Mouse (Mus musculus) limb, embryonic 14.5 days (tissue): ENCODE results near the gene Coq2. TPM values are rescaled to one million over a fixed set of nuclear protein-coding genes. Genes with fewer than 3 reads are reported as not detected.

Experiments used
- ATAC-seq: fragments of 200-750 bp; cut with Nextera tagmentation; 2 replicates; pipeline ENCODE4 v1.8.0; 2017; ENCODE audit warnings: low read depth, moderate number of reproducible peaks, moderate TSS enrichment; ENCODE audit not compliant: low FRiP score
- DNase-seq: peaks from one replicate; pipeline ENCODE4 v3.0.0-alpha.2; 2015; ENCODE audit warnings: low spot score
- H3K27ac ChIP-seq: fragments of 300-500 bp; sonication (generic); replicated peaks from 2 replicates; pipeline ENCODE4 v1.5.1; 2014; ENCODE audit warnings: low read depth, mild to moderate bottlenecking, low read length, moderate library complexity, mixed read lengths
- H3K27me3 ChIP-seq: fragments of 300-500 bp; sonication (generic); 2 replicates; pipeline ENCODE4 v1.6.1; 2014; ENCODE audit warnings: low read length, mixed read lengths; ENCODE audit not compliant: control insufficient read depth, insufficient read depth
- H3K36me3 ChIP-seq: fragments of 300-500 bp; sonication (generic); 2 replicates; pipeline ENCODE4 v1.6.1; 2014; ENCODE audit warnings: mild to moderate bottlenecking, low read length, moderate library complexity, mixed read lengths; ENCODE audit not compliant: control insufficient read depth, insufficient read depth
- H3K4me1 ChIP-seq: fragments of 300-500 bp; sonication (generic); 2 replicates; pipeline ENCODE4 v1.6.1; 2014; ENCODE audit warnings: antibody characterized with exemption, low read length, mixed read lengths; ENCODE audit not compliant: control insufficient read depth, insufficient read depth
- H3K4me2 ChIP-seq: fragments of 300-500 bp; sonication (generic); replicated peaks from 2 replicates; pipeline ENCODE4 v1.6.1; 2014; ENCODE audit warnings: low read depth, mild to moderate bottlenecking, low read length, moderate library complexity; ENCODE audit not compliant: severe bottlenecking
- H3K4me3 ChIP-seq: fragments of 300-500 bp; sonication (generic); replicated peaks from 2 replicates; pipeline ENCODE4 v1.5.1; 2014; ENCODE audit warnings: low read length
- H3K9ac ChIP-seq: fragments of 300-500 bp; sonication (generic); 2 replicates; pipeline ENCODE4 v1.6.1; 2014; ENCODE audit warnings: mild to moderate bottlenecking, low read depth, low read length, moderate library complexity; ENCODE audit not compliant: severe bottlenecking
- H3K9me3 ChIP-seq: fragments of 300-500 bp; sonication (generic); 2 replicates; pipeline ENCODE4 v1.6.1; 2016; ENCODE audit warnings: low read length; ENCODE audit not compliant: control insufficient read depth
- POLR2A ChIP-seq: fragments of 200-500 bp; IDR thresholded peaks from 2 replicates; pipeline ENCODE4 v1.8.0; 2012; ENCODE audit warnings: inconsistent platforms, mild to moderate bottlenecking, moderate library complexity, borderline replicate concordance; ENCODE audit not compliant: insufficient read depth, insufficient read length; ENCODE audit errors: extremely low read depth
- WGBS: fragments of 180-500 bp; shearing (Covaris S2); extraction: QIAGEN DNeasy Blood & Tissue Kit; methylation state at CpG from one replicate; pipeline ENCODE4 v1.1.7; 2014; 5-methylcytosine and 5-hydroxymethylcytosine counted together
- polyA plus RNA-seq, 2 experiments: library from polyadenylated mRNA; depleted of rRNA in 1 of 2; stranded (reverse) in 1 of 2; unstranded in 1 of 2; fragments of >200 nt; fragmentation: Nextera tagmentation in 1 of 2; extraction: Ambion mirVana in 1 of 2; gene quantifications; 2 replicates each; pipeline versions ENCODE4 v1.2.1 to v1.2.3; 2012 to 2014

The Coq2 gene
- polyA plus RNA-seq, 2 experiments, result 56.2 to 91.2 TPM

GRCm38 (mm10) chr5:100648046-100648445 lies 26.9 kb downstream of the Coq2 start:
- Histone ChIP-seq H3K4me1 (no peaks in the 10 kb centered on the region), H3K27ac (no peak overlapping the region), H3K4me3 (no peak overlapping the region), H3K4me2 (no peak overlapping the region), H3K9ac (no peak overlapping the region), H3K36me3 (no peaks in the 10 kb centered on the region), H3K27me3 (no peaks in the 10 kb centered on the region), H3K9me3 (no peaks in the 10 kb centered on the region)
- ATAC-seq (no peak), DNase-seq (no peak)
- TF ChIP-seq POLR2A, result no peak
- WGBS, result 63% methylated on average over 10 of the region's 10 CpGs

DNA sequence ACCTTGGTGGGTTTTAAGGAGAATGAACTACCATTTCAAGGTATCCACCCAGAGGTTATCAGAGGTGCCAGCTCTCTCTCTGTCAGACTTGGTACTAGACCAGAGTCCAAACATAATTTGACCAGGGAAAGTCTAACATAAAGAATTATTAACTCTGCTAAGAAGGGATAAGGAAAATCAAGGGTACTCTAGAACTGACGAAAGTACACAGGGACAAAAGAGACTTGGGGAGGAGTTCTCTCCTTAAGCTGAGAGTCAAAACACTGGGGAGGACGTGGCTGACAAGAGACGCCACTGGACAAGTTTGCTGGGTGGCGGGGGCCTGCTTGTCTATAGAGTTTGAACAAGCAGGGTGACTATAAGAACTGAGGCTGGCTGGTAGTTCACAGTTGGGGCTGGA lies 28.4 kb downstream of the Coq2 start:
- no peaks in the 10 kb centered on the region for H3K27me3 ChIP-seq
- no peak for TF ChIP-seq POLR2A
- H3K36me3 ChIP-seq, result no peaks in the 10 kb centered on the region
- DNase-seq, result no peak
- no peaks in the 10 kb centered on the region for H3K9me3 ChIP-seq
- no peak for ATAC-seq
- no peak overlapping the region for H3K4me2 ChIP-seq
- H3K4me3 ChIP-seq, result no peak overlapping the region
- H3K4me1 ChIP-seq, result no peaks in the 10 kb centered on the region
- H3K27ac ChIP-seq, result no peak overlapping the region
- 81% methylated on average over 4 of the region's 4 CpGs for WGBS
- no peak overlapping the region for H3K9ac ChIP-seq

DNA sequence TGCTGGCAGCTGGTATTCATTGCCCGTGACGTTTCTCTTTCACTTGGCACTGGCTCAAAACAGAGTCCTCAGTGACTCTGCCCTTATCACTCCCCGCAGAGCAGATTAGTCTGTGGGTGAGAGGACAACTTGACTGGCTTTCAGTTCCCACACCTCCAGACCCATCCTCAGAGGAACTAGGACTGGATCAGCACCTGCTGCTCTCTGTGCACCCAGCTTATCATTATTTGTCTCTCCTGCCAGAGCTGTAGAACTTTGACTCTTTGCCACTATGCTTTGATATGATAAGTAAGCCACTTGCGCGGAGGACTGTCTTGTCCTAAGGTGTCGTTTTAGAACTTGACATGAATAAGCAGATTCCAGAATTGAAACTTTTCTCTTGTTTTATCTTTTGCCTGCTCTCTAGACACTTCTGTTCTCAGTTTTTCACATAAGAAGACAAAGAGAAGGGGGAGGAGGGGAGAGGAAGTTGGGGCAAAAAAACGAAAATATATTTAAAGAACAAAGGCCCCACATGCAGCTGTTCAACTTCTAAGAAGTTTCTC lies 30.9 kb downstream of the Coq2 start:
- no peaks in the 10 kb centered on the region for H3K9me3 ChIP-seq

DNA sequence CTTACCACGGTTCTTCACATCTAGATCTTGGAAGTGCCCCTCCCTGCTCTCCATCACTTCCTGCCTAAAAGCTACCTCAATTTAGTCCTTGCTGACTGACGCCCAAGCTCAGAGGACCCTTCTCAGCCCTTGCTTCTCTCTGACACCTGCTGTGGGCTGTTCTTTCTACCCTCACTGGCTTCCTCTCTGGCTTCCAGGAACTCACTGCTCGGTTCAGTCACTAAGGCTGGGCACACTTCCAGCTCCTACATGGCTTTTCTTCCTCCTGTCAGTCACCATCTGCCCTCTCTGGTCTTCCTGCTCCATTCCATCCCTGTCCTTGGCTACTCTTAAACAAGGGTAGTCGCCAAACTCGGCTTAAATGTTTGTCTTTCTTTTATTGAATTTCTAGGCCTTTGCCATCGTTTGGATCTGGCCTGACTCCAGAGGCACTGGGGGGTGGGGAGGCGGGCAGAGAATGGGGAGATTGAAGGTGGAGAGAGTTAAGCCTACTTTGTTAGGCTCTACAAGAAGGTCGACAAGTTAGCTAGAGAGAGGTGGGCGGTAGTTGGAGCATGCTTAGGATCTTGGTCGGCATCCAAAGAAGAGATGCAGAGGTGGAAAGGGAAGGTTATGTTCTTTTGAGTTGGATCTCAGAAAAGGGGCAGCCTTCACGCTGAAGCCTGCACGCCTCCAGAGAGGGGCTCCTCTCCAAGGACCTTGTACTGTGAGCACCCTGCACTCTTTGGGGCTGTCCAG lies 31.5 kb downstream of the Coq2 start:
- WGBS, result 75% methylated on average over 12 of the region's 12 CpGs
- DNase-seq (no peak), ATAC-seq (no peak)

More for the DNA sequence above, 30.9 kb downstream of the Coq2 start:
- Histone ChIP-seq H3K4me1 (no peaks in the 10 kb centered on the region), H3K9ac (no peak overlapping the region), H3K36me3 (no peaks in the 10 kb centered on the region), H3K4me3 (no peak overlapping the region), H3K4me2 (no peak overlapping the region), H3K27ac (no peak overlapping the region), H3K27me3 (no peaks in the 10 kb centered on the region)
- WGBS, result 74% methylated on average over 7 of the region's 7 CpGs
- TF ChIP-seq POLR2A, result no peak
- no peak for DNase-seq
- ATAC-seq, result no peak

DNA sequence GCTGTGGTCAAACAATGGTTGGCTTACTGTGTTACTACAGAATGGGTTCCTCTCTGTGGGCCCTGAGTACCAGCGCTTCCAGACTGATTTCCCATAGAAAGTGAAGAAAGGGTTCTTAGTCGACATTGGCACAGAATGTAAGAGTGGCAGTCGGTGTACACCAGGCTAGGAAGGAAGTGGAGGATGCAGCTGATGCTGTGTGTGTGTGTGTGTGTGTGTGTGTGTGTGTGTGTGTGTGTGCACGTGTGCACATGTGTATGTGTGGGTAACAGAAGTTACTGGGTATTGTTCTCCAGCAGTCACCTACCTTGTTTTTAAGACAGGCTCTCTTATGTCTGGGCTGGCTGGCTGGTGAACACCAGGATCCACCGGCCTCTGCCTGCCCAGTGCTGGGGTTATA lies 32.6 kb downstream of the Coq2 start:
- 81% methylated on average over 5 of the region's 5 CpGs for WGBS
- H3K9me3 ChIP-seq, result no peaks in the 10 kb centered on the region

More for the DNA sequence above, 31.5 kb downstream of the Coq2 start:
- no peak overlapping the region for H3K4me3 ChIP-seq
- H3K27me3 ChIP-seq, result no peaks in the 10 kb centered on the region
- no peak for TF ChIP-seq POLR2A
- H3K4me2 ChIP-seq, result no peak overlapping the region
- H3K4me1 ChIP-seq, result no peaks in the 10 kb centered on the region
- no peaks in the 10 kb centered on the region for H3K9me3 ChIP-seq
- no peak overlapping the region for H3K9ac ChIP-seq
- no peaks in the 10 kb centered on the region for H3K36me3 ChIP-seq
- H3K27ac ChIP-seq, result no peak overlapping the region

GRCm38 (mm10) chr5:100638483-100638882 lies 36.5 kb downstream of the Coq2 start:
- Histone ChIP-seq H3K4me3 (no peak overlapping the region), H3K4me2 (no peak overlapping the region), H3K27ac (no peak overlapping the region), H3K36me3 (no peaks in the 10 kb centered on the region), H3K9me3 (no peaks in the 10 kb centered on the region), H3K9ac (no peak overlapping the region), H3K27me3 (no peaks in the 10 kb centered on the region), H3K4me1 (no peaks in the 10 kb centered on the region)
- DNase-seq (no peak), ATAC-seq (no peak)
- 83% methylated on average over 8 of the region's 8 CpGs for WGBS
- no peak for TF ChIP-seq POLR2A

More for the DNA sequence above, 32.6 kb downstream of the Coq2 start:
- Histone ChIP-seq H3K27me3 (no peaks in the 10 kb centered on the region), H3K9ac (no peak overlapping the region), H3K4me3 (no peak overlapping the region), H3K27ac (no peak overlapping the region), H3K4me1 (no peaks in the 10 kb centered on the region), H3K4me2 (no peak overlapping the region), H3K36me3 (no peaks in the 10 kb centered on the region)
- DNase-seq (no peak), ATAC-seq (no peak)
- TF ChIP-seq POLR2A, result no peak
